Mouse (Mus musculus) lung, postnatal 36 days (tissue): ENCODE results near the gene Speg.

Experiments used
- DNase-seq: peaks from one replicate; pipeline ENCODE4 v3.0.0; 2022; ENCODE audit warnings: mixed read lengths

The Speg gene

DNA sequence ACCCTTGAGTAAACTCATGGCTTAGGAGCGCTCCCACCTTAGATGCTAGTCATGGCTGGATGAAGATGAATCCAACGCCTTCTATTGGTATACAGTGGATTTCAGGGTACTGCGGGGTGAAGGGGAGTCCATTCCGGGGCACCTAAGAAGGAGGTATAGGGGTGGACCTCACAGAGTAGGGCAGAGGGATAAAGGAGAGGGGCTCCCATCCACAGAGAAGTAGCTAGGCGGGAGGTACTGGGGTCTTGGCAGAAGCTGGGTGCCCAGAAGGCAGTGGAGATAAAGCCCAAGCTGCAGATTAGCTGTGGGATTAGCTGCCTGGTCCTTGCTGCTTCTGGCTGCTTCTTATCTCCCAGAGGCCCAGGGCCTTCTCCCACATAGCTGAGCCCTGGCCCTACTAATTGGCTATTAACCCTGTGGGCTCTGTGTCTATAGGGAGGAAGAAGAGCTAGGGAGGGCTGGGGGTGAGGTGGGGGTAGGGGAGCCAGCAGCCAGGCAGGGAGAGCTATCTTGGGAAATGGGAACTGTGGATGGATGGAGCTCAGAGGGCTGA, 88.6 kb downstream of the Speg start:
- DNase-seq = no peak

DNA sequence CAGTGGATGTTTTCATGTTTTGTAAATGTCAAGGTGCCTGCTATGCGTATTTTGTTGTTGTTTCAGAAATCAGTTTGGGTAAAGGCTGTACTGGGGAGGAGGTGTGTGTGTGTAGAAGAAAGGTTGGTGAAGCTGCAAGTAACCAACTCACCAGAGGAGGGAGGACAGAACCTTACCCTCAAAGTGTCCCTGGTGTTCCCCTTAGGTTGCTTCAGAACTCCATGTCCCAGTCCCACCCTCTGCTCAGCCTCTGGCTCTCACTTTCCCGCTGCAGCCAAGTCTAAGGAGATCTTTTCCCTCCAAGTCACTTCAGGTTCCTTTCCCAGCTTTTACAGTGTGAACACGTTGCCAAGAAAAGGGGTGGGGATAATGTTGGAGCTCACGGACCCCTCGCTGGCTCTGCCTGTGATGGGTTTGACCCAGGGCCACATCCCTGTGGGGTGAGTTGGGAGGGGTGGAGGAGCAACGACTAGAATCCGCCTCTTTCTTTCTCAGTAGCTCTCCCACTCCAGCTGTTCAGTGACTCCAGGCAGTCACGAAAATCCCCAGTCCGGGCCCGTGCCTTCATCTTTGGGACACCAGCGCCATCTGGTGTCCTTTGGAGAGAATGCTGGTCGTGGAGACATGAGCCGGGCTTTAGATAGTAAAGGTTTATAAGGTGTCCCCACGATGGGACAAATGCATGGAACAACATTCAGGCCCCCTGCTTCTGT, 92.3 kb downstream of the Speg start:
- DNase-seq = peak; percentile 87

DNA sequence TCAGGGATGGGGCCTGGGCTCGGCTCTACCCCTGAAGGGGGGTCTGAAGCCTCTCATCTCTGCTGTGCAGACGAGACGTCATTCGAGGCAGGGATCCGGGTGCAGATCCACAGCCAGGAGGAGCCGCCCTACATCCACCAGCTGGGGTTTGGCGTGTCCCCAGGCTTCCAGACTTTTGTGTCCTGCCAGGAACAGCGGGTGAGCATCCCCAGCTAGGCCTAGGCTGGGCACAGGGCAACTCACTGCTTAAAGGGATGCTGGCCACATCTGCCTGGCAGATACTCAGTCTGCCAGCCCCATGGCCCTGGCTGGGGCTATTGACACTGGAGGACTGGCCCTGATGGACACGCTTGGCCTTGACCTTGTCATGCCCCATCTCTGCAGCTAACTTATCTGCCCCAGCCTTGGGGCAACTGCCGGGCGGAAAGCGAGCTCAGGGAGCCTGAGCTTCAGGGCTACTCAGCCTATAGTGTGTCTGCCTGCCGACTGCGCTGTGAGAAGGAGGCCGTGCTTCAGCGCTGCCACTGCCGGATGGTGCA, 94.3 kb downstream of the Speg start:
- DNase-seq = no peak

DNA sequence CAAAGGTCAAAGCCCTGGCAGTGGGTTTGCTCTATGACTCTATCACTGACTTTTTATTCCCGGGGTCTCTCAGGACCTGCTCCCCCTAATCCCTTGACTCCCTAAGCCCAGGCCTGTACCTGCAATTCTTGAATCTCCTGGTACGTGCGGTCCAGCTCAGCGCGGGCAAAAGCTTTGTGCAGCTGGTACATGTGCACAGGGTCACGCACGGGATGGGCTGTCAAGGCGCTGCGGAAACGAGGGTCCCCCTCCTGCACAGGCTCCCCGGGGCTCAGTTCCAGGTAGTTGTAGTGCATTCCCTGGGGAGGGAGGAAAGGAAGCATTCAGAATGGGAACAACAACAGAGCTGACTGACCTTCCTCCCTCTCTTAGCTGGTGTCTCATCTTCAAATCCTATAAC, 101.3 kb downstream of the Speg start:
- DNase-seq = no peak

DNA sequence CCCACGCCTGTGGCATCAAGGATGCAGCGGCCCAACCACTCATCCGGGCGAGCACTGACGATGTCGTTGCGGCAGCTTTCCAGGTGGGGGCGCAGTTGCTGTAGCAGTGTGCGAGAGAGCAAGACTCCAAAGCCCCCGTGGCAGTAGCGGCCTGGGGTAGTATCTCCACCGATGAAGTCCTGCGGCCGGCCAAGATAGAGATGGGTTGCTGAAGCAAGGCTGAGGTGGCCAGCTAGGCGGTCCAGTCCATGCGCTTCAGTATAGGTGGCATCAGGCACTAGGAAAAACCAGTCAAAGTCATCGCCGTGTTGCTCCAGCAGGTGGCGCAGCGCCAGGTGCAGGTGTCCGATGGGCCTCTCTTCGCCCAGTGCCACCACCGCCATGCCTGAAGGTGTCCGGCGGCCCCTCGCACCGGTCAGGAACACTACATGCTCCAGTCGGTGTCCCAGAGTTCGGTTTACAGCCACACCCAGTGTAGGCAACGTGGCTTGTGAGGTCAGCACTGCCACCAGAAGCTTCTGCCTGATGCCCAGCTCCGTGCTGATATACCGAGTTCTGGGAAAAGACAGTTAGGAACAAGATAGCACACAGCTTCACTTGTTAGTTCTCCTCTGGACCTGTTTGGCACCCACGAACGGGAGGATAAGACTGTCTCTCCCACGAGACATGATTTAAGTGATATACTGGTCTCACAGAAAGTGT, 102.3 kb downstream of the Speg start:
- DNase-seq = peak; percentile 91

DNA sequence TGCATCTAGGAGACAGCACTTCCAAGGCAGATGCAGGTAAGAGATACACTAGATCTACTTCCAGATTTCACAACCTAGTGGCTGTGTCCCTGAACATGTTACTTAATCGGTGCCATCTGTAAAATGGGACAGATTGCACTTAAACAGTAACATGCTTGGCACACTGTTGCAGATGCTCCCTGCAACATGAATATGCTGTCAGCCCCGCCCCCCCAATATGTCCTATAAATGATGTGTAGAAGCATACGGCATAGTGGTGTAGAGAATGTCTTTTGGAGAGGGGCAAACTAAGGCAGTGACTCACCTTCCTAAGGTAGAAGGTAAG, 102.8 kb downstream of the Speg start:
- no peak for DNase-seq

DNA sequence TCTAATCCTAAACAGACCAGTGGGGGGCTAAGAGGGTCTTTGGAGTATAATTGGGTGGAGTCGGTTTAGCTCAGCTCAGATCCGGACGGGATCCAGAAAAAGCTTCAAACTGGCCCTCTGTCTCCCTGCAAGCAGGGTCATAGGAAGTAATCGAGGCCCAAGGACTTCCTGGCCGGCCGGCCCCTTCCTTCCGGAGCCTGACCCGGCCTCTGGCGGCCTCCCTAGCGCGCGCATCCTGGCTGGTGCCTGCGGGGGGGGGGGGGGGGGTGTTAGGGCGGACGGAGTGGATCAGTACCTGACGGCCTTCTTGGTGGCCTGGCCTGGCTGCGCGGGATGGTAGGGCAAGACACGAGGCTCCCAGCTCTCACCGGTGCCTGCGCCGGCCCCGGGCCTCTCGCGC, 103.4 kb downstream of the Speg start:
- peak; percentile 65 for DNase-seq

DNA sequence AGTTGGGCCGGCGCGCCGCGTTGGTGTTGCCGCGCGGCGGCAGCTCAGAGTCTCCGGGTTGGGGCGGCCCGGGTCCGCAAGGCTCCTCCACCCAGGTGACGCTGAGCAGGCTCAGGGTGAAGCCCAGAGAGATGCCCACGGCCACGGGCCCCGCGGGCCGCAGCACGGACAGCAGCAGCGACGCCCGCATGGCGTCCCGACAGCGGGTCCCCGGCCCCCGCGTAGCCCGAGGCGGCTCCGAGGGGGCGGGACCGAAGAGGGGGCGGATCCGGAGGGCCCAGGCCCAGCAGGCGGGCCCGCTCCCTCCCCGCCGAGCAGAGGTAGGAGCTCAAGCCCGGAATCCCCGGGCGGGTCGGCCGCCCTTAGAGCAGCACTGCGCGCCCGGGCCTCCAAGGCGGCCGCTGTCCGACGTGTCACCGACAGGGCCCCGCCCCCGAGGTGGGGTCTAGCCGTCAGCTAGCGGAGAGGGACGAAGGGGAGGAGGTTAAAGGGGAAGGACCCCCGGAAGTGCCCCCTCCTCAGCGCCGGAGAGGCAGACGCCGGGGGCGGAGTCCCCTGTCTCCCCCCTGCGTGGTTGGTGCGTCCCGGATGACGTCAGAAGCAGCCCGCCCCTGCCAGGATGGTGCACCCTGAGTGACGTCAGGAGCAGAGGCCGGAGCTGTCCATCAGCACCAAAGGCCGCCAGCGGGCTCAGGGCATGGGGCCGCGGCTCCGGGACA, 104.0 kb downstream of the Speg start, which contains the start of the genes Chpf and Tmem198:
Gene Chpf, minus strand, starts transcription at position 392 of the 719 bp plus-strand sequence.
Gene Tmem198, plus strand, starts transcription at position 617 of the 719 bp plus-strand sequence.
- DNase-seq = peak; percentile 98

DNA sequence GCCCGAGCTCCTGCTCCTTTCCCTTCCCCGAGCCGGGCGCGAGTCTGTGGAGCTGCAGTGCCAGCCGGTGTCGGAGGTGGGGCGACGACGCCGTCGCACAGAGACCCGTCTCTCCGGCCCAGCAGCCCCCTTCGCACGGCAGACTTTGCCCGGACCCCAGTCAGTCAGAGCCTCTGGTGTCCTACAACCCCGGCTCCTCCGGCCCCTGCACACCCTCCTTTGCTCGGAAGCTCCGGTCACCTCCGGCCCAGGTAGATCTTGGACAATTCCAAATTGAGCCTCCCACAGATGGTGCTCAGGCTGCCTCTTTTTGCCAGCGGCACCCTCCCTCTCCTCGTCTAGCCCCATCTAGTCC, 104.5 kb downstream of the Speg start:
- DNase-seq = no peak

DNA sequence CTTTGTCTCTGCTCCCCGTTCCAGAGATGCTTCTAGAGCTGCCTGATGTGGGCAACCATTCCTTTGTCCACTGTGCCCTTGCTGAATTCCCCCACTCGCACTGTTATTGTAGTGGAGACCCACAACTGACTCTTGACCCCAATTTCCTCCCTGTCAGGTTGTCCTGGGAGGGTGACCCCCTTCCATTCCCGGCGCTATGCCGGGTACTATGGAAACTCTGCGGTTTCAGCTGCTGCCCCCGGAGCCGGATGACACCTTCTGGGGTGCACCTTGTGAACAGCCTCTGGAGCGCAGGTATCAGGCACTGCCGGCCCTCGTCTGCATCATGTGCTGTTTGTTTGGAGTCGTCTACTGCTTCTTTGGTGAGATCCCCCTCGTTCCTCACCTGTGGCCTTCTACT, 104.9 kb downstream of the Speg start:
- DNase-seq = no peak

DNA sequence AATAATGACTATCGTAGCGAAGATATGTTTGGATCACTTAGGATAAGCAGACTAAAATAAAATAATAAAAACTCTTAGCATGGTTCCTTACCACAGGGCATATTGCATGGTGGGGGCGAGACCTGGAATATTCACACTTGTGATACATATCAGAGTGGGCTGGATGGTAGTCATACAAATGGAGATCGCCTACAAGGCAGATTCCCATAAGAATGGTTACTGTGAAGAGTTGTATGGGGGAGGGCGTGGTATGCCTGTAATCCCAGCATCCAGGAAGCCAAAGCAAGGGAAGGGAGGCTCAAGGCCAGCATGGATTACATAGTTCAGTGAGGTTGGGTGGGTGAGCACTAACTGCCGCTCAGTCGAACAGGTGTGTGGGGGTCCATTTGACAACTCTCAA, 105.6 kb downstream of the Speg start:
- DNase-seq = no peak
